Mouse (Mus musculus) neural tube, embryonic 14.5 days (tissue): Measurements from ENCODE around the gene Irf1. TPM values are rescaled to one million over a fixed set of nuclear protein-coding genes. Genes with fewer than 3 reads are reported as not detected.

Source experiments
- ATAC-seq: fragments of 200-750 bp; cut with Nextera tagmentation; 2 replicates; pipeline ENCODE4 v1.8.0; 2017; ENCODE audit warnings: low read depth, mild to moderate bottlenecking, moderate TSS enrichment, moderate library complexity
- H3K27ac ChIP-seq: fragments of 300-500 bp; sonication (generic); 2 replicates; pipeline ENCODE4 v1.5.1; 2014; ENCODE audit warnings: low read depth, mild to moderate bottlenecking, control low read depth, low read length, moderate library complexity, mixed read lengths
- H3K27me3 ChIP-seq: fragments of 300-500 bp; sonication (generic); 2 replicates; pipeline ENCODE4 v1.6.1; 2014; ENCODE audit warnings: low read length; ENCODE audit not compliant: control insufficient read depth, insufficient read depth
- H3K36me3 ChIP-seq: fragments of 300-500 bp; sonication (generic); 2 replicates; pipeline ENCODE4 v1.6.1; 2014; ENCODE audit warnings: low read length, mixed read lengths; ENCODE audit not compliant: control insufficient read depth, insufficient read depth
- H3K4me1 ChIP-seq: fragments of 300-500 bp; sonication (generic); 2 replicates; pipeline ENCODE4 v1.6.1; 2014; ENCODE audit warnings: low read length; ENCODE audit not compliant: control insufficient read depth, insufficient read depth
- H3K4me2 ChIP-seq: fragments of 300-500 bp; sonication (generic); 2 replicates; pipeline ENCODE4 v1.6.1; 2014; ENCODE audit warnings: mild to moderate bottlenecking, low read depth, low read length, control low read depth
- H3K4me3 ChIP-seq: fragments of 300-500 bp; sonication (generic); 2 replicates; pipeline ENCODE4 v1.5.1; 2014; ENCODE audit warnings: low read depth, low read length, control low read depth, mixed read lengths
- H3K9ac ChIP-seq: fragments of 300-500 bp; sonication (generic); replicated peaks from 2 replicates; pipeline ENCODE4 v1.6.1; 2014; ENCODE audit warnings: low read depth, mild to moderate bottlenecking, control low read depth, low read length, mixed read lengths
- H3K9me3 ChIP-seq: fragments of 300-500 bp; sonication (generic); 2 replicates; pipeline ENCODE4 v1.6.1; 2016; ENCODE audit warnings: low read length; ENCODE audit not compliant: control insufficient read depth
- WGBS: fragments of 180-500 bp; shearing (Covaris S2); extraction: QIAGEN DNeasy Blood & Tissue Kit; methylation state at CpG from one replicate; pipeline ENCODE4 v1.1.7; 2014; 5-methylcytosine and 5-hydroxymethylcytosine counted together
- polyA plus RNA-seq: library from polyadenylated mRNA; unstranded; fragments of >200 nt; fragmentation: Nextera tagmentation; extraction: Ambion mirVana; gene quantifications from 2 replicates; pipeline ENCODE4 v1.2.1, GENCODE M21; 2014

The Irf1 gene
- polyA plus RNA-seq, 1 experiment from 2014 or later: 1.4 TPM

DNA sequence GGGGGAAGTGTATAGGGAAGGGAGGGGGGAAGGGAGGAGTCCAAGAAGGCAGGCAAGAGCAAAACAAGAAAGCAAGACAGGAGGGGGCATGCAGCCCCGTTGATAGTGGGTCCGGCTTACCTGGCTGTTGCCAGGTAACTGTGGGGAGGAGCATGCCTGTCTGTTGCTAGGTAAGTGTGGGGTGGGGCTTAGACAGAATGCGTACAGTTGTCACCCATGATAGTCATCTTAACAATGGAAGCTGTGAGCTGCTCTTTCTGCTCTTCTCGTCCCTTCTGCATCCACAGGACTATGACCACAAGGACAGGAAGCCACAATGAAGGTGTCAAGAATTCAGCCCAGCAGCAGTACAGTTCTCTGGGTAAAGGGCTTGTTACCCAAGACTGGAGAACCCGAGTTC, 40.3 kb downstream of the Irf1 start:
- 72% methylated on average over 5 of the region's 5 CpGs for WGBS
- no peak for ATAC-seq

DNA sequence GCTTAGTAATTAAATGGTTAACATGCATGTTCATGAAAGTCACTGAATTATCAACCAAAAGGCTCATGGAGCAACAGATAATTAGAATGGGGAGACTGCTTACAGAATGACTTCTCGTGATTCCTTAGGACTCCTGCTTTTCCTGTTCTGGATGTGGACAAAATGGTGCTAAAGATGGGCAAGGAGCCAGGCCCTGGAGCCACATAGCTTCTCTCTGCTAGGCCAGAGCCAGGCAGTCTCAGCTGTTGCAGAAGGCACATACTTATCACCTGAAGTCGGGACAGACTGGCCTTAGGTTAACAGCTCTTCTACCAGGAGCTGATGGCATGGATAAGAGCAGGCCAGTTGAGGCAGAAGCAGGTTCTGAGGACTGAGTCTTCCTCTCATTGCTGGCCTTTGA, 40.9 kb downstream of the Irf1 start:
- H3K9me3 ChIP-seq: no peaks in the 10 kb centered on the region
- H3K36me3 ChIP-seq: no peaks in the 10 kb centered on the region
- H3K4me2 ChIP-seq: no peak overlapping the region
- no peaks in the 10 kb centered on the region for H3K27me3 ChIP-seq
- no peaks in the 10 kb centered on the region for H3K4me1 ChIP-seq
- WGBS: 81% methylated on average over 2 of the region's 2 CpGs
- no peak overlapping the region for H3K9ac ChIP-seq
- H3K4me3 ChIP-seq: no peak overlapping the region
- no peak for ATAC-seq
- H3K27ac ChIP-seq: no peak overlapping the region

More for the DNA sequence above, 40.3 kb downstream of the Irf1 start:
- H3K36me3 ChIP-seq: no peaks in the 10 kb centered on the region
- H3K4me2 ChIP-seq: no peak overlapping the region
- no peak overlapping the region for H3K27ac ChIP-seq
- no peaks in the 10 kb centered on the region for H3K9me3 ChIP-seq
- H3K4me3 ChIP-seq: no peak overlapping the region
- H3K9ac ChIP-seq: no peak overlapping the region
- H3K27me3 ChIP-seq: no peaks in the 10 kb centered on the region
- H3K4me1 ChIP-seq: no peaks in the 10 kb centered on the region

- WGBS: 77% methylated on average over 3 of the region's 3 CpGs
- no peak for ATAC-seq
- no peak overlapping the region for H3K4me2 ChIP-seq
Measured at GRCm38 (mm10) chr11:53811312-53811711, 41.5 kb downstream of the Irf1 start.

DNA sequence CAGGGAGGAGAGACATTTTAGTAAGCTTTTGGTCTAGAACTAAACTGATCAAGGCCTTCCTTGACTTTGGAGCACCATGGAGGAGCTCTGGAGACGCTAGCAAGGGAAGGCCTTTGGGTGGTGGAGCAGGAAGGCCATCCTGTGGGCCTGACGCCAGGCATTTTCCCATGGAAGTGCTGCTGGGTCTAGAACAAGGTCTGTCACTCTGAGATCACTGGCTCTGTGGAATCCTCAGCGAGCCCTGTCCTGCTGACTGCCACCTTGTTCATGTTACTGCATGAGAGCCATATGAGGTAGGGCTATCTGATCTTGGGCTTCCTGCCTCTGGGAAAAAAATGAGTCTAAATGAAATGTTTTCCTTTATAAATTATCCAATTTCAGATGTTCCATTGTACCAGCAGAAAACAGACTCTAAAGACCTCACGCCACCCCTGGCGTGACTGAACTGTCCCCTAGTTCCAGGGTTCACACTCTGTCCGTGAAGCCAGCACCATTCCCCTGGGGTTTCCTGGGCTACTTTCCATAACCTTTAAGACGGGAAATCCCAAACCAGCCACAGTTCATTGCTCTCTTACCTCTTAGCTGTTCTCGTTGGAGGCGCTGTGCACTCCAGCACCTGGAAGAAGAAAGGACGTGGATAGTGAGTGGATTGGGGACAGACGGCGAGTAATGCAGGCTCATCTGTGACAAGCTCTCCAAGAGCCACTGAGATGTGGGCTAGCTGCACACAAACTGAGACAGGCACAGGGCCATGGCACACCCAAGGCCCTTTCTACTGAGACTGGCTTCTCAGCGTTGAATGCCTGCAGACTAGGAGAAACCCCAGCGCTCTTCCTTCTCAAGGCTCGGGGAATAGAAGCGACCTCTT, 43.4 kb downstream of the Irf1 start:
- WGBS: 88% methylated on average over 16 of the region's 16 CpGs
- no peak overlapping the region for H3K27ac ChIP-seq
- no peak overlapping the region for H3K9ac ChIP-seq
- H3K4me3 ChIP-seq: no peak overlapping the region
- no peaks in the 10 kb centered on the region for H3K4me1 ChIP-seq
- H3K9me3 ChIP-seq: no peaks in the 10 kb centered on the region
- no peak overlapping the region for H3K4me2 ChIP-seq
- H3K36me3 ChIP-seq: no peaks in the 10 kb centered on the region
- ATAC-seq: no peak
- H3K27me3 ChIP-seq: no peaks in the 10 kb centered on the region

More at GRCm38 (mm10) chr11:53811312-53811711, 41.5 kb downstream of the Irf1 start:
- H3K4me3 ChIP-seq: no peak overlapping the region
- no peaks in the 10 kb centered on the region for H3K36me3 ChIP-seq
- H3K27me3 ChIP-seq: no peaks in the 10 kb centered on the region
- no peak overlapping the region for H3K27ac ChIP-seq
- H3K4me1 ChIP-seq: no peaks in the 10 kb centered on the region
- H3K9me3 ChIP-seq: no peaks in the 10 kb centered on the region
- no peak overlapping the region for H3K9ac ChIP-seq

- no peak overlapping the region for H3K4me2 ChIP-seq
- WGBS: 63% methylated on average over 3 of the region's 3 CpGs
Measured at GRCm38 (mm10) chr11:53814810-53815209, 45.0 kb downstream of the Irf1 start.

DNA sequence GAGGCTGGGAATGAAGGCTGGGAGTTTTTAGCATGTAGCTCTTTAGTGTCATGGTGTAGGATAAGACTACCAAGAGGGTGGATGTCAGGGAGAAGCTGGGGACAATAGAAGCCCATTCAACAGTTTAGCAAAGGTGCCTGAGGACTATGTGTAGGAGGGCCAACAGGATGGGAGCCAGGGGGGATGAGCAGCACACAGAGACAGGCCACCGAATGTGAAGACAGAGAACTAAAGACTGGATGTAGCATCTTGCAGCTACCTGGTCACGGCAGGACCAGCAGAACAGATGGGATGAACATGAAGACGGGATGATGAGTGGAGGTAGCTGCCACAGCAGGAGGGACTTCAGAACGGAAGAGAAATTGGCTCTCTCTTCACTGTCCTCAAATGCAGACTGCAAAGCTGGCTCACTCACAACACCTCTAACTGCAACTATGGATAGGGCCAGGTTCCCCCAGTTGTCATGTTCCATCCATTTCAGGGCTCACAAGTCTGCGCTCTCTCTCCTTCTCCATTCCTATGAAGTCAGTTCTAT, 47.1 kb downstream of the Irf1 start:
- Histone ChIP-seq H3K4me1 (no peaks in the 10 kb centered on the region), H3K4me2 (no peak overlapping the region), H3K27me3 (no peaks in the 10 kb centered on the region), H3K4me3 (no peak overlapping the region), H3K9me3 (no peaks in the 10 kb centered on the region), H3K36me3 (no peaks in the 10 kb centered on the region), H3K27ac (no peak overlapping the region), H3K9ac (no peak overlapping the region)
- ATAC-seq: no peak
- WGBS: 88% methylated on average over 5 of the region's 5 CpGs

More at GRCm38 (mm10) chr11:53814810-53815209, 45.0 kb downstream of the Irf1 start:
- Histone ChIP-seq H3K9me3 (no peaks in the 10 kb centered on the region), H3K36me3 (no peaks in the 10 kb centered on the region), H3K4me1 (no peaks in the 10 kb centered on the region), H3K4me3 (no peak overlapping the region), H3K27ac (no peak overlapping the region), H3K27me3 (no peaks in the 10 kb centered on the region), H3K9ac (no peak overlapping the region)
- ATAC-seq: no peak

DNA sequence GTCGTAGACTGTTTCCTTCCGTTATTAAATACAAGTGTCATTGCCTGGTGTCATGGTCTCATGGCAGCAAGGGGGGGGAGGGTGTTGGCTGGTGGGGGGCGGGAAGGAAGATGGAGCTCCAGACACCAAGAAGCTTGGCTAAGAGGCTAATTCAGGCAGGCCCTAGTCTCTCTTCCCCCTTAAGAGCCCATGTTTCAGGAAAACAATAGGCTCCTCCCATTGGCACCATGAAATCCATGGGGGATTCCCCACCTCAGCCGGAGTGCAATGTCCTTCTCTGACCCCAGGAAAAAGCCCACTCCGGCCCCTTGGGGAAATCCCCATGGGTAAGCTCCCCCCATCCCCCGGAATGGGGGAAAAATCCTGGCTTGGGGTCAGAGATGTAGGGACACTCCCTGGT, 49.0 kb downstream of the Irf1 start:
- H3K9me3 ChIP-seq: no peaks in the 10 kb centered on the region
- H3K36me3 ChIP-seq: no peaks in the 10 kb centered on the region
- 63% methylated on average over 6 of the region's 6 CpGs for WGBS
- H3K9ac ChIP-seq: no peak overlapping the region
- no peaks in the 10 kb centered on the region for H3K4me1 ChIP-seq
- no peak overlapping the region for H3K4me2 ChIP-seq
- H3K27me3 ChIP-seq: no peaks in the 10 kb centered on the region
- no peak overlapping the region for H3K4me3 ChIP-seq
- H3K27ac ChIP-seq: no peak overlapping the region
- no peak for ATAC-seq

DNA sequence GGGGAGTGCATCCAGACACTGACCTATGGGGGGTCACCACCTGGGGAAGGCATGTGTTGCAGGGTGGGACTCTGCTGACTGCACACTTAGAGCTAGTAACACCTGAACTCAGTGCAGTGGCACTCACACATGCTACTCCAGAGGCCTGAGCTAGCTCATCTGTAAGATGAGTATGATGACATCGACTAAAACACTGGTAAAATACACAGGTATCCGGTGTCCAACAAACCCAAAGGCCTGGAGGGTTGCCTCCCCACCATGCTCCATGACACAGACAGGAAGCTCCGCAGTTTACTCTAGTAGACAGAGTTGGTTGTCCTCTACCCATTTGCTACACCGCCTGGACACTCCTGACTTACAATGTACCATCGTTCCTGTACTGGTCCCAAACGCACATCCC, 49.7 kb downstream of the Irf1 start:
- Histone ChIP-seq H3K4me1 (no peaks in the 10 kb centered on the region), H3K36me3 (no peaks in the 10 kb centered on the region), H3K27me3 (no peaks in the 10 kb centered on the region), H3K9ac (no peak overlapping the region), H3K4me2 (no peak overlapping the region), H3K27ac (no peak overlapping the region), H3K4me3 (no peak overlapping the region), H3K9me3 (no peaks in the 10 kb centered on the region)
- ATAC-seq: no peak
- 90% methylated on average over 6 of the region's 6 CpGs for WGBS

GRCm38 (mm10) chr11:53820516-53821170, 50.8 kb downstream of the Irf1 start:
- Histone ChIP-seq H3K36me3 (no peaks in the 10 kb centered on the region), H3K9ac (no peak overlapping the region), H3K27me3 (no peaks in the 10 kb centered on the region), H3K9me3 (no peaks in the 10 kb centered on the region), H3K4me1 (no peaks in the 10 kb centered on the region), H3K27ac (no peak overlapping the region), H3K4me3 (no peak overlapping the region), H3K4me2 (no peak overlapping the region)
- 90% methylated on average over 13 of the region's 13 CpGs for WGBS
- ATAC-seq: no peak
